Comparison of ENCODE assay signal across 9 mouse cellular contexts in the genomic region with DNA sequence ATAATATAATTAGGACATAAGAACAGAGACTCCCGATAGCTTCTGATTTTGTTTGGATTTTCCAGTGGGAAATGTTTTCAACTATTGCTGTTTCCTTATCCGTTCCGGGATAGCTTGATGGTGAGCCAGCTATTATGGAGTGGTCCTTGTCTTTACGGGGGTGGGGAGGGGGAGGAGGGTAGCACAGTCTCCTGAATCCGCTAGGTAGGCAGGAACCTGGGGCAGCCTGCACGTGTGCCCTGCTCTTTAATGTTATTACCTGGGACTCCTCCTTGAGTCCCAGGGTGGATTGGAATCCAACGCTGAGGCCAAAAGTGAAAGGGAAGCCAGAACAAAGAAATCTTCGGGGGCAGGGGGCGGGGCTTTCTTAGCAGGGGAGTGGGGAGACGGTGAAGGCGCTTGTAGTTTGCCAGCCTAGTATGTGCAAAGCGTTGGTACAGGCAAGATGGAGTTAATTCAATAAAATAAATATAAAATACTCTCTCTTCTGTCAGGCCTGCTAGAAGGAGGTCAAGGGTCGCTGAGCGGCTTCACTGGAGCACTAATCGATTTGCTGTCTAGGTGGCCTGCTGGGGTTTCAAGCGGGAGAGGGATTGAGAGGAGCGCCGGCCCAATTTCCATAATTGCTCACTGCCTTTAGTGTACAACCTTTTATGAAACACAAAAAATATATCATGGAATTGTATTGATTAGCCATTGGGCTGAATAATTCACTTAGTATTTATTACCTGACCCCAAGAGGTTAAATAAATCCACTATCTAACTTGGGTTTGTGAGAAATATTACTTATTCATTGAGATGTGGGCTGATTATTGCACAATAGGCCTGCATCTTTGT.
A peak's percentile ranks its signal among the peaks of the same experiment; 100 is the strongest.
DNase-seq lines count a peak whose midpoint lies in the region; ATAC-seq lines count a peak whose summit lies in the region.
"Had no signal": no experiment of that assay in that cellular context is flagged by ENCODE, and none has a peak within 500 bp of the region (broad histone marks: within the 10 kb centered on the region; RNA-seq: fewer than 3 reads in every experiment).

No protein-coding gene starts in this region.

- 17% methylated on average over 18 of the region's 18 CpGs for WGBS in forebrain, embryonic 12.5 days
- WGBS in liver, embryonic 13.5 days (ENCODE audit: insufficient replicate concordance): 41% methylated on average over 18 of the region's 18 CpGs

- no peaks in the 10 kb centered on the region for H3K9me3 ChIP-seq in forebrain, embryonic 12.5 days
- H3K9me3 ChIP-seq in liver, embryonic 13.5 days (replicated peaks): no peaks in the 10 kb centered on the region

- H3K9ac ChIP-seq in forebrain, embryonic 12.5 days: no peak overlapping the region
- H3K9ac ChIP-seq in liver, embryonic 13.5 days: no peak overlapping the region

- peaks cover 55% of the 10 kb centered on the region for H3K27me3 ChIP-seq in forebrain, embryonic 12.5 days
- no peaks in the 10 kb centered on the region for H3K27me3 ChIP-seq in liver, embryonic 13.5 days

- H3K36me3 ChIP-seq in forebrain, embryonic 12.5 days (replicated peaks): no peaks in the 10 kb centered on the region
- no peaks in the 10 kb centered on the region for H3K36me3 ChIP-seq in liver, embryonic 13.5 days

- H3K27ac ChIP-seq in forebrain, embryonic 12.5 days: no peak overlapping the region; the same call in 1 of the 2 replicates
- H3K27ac ChIP-seq in liver, embryonic 13.5 days: no peak overlapping the region
- H3K27ac ChIP-seq: macrophage had no signal

- peaks cover 28% of the 10 kb centered on the region for H3K4me1 ChIP-seq in forebrain, embryonic 12.5 days
- H3K4me1 ChIP-seq in liver, embryonic 13.5 days (replicated peaks): no peaks in the 10 kb centered on the region; the same call in 1 of the 2 replicates

- peak; percentile 76 for ATAC-seq in forebrain, embryonic 12.5 days (ENCODE audit: low FRiP score)
- no peak for ATAC-seq in liver, embryonic 13.5 days (ENCODE audit: low read depth)

- peak; percentile 30 to 45 for DNase-seq in kidney, postnatal 25 days
- no peak for DNase-seq in kidney, postnatal 10 days
- no peak for DNase-seq in liver, embryonic 13.5 days
- DNase-seq in retina, embryonic 14.5 days (ENCODE audit: low spot score): peak; percentile 63
- no peak for DNase-seq in gastrocnemius, postnatal 25 days
- no peak for DNase-seq in urinary bladder, postnatal 14 days (ENCODE audit: low spot score)

- H3K4me2 ChIP-seq in forebrain, embryonic 12.5 days: 0 out of 2 replicates have a peak overlapping the region, but pooled peaks have one; percentile 13
- H3K4me2 ChIP-seq in liver, embryonic 13.5 days: peak overlapping the region; percentile 17; the same call in 1 of the 2 replicates

- no peak overlapping the region for H3K4me3 ChIP-seq in forebrain, embryonic 12.5 days (replicated peaks)
- no peak overlapping the region for H3K4me3 ChIP-seq in liver, embryonic 13.5 days (replicated peaks)
- H3K4me3 ChIP-seq: layer of hippocampus, adult 2 months had no signal

Comparison
In these comparisons a context has a peak if more than half of its experiments do, and no peak if none do; other contexts are left out.
1. DNase-seq: peak in kidney, postnatal 25 days (2 of 2) and retina, embryonic 14.5 days (single experiment); none in kidney, postnatal 10 days (single experiment), liver, embryonic 13.5 days (single experiment), gastrocnemius, postnatal 25 days (single experiment) and urinary bladder, postnatal 14 days (single experiment).